Mouse (Mus musculus) intestine, embryonic 16.5 days (tissue): ENCODE measurements at regions not wholly inside any gene's neighbourhood (a gene's known extent, or its start where the extent isn't known, plus 50 kb on each side); places are given as distances from the start of the nearest gene placed in this dataset.

Source experiments
- ATAC-seq: fragments of 200-750 bp; cut with Nextera tagmentation; 2 replicates; pipeline ENCODE4 v1.8.0; 2017; ENCODE audit warnings: moderate TSS enrichment, moderate library complexity
- H3K27ac ChIP-seq: fragments of 300-500 bp; sonication (generic); 2 replicates; pipeline ENCODE4 v1.5.1; 2014; ENCODE audit warnings: mild to moderate bottlenecking, low read length
- H3K27me3 ChIP-seq: fragments of 300-500 bp; sonication (generic); replicated peaks from 2 replicates; pipeline ENCODE4 v1.6.1; 2014; ENCODE audit warnings: low read length, control low read depth, mixed read lengths; ENCODE audit not compliant: control insufficient read depth, insufficient read depth
- H3K36me3 ChIP-seq: fragments of 300-500 bp; sonication (generic); 2 replicates; pipeline ENCODE4 v1.6.1; 2014; ENCODE audit warnings: low read length, control low read depth; ENCODE audit not compliant: control insufficient read depth, insufficient read depth
- H3K4me1 ChIP-seq: fragments of 300-500 bp; sonication (generic); 2 replicates; pipeline ENCODE4 v1.6.1; 2014; ENCODE audit warnings: low read length, control low read depth, mixed read lengths; ENCODE audit not compliant: control insufficient read depth, insufficient read depth
- H3K4me2 ChIP-seq: fragments of 300-500 bp; sonication (generic); 2 replicates; pipeline ENCODE4 v1.6.1; 2014; ENCODE audit warnings: low read depth, low read length, control low read depth
- H3K4me3 ChIP-seq: fragments of 300-500 bp; sonication (generic); 2 replicates; pipeline ENCODE4 v1.5.1; 2014; ENCODE audit warnings: mild to moderate bottlenecking, low read length
- H3K9ac ChIP-seq: fragments of 300-500 bp; sonication (generic); 2 replicates; pipeline ENCODE4 v1.6.1; 2014; ENCODE audit warnings: low read depth, low read length
- H3K9me3 ChIP-seq: fragments of 300-500 bp; sonication (generic); 2 replicates; pipeline ENCODE4 v1.6.1; 2016; ENCODE audit warnings: low read length, control low read depth; ENCODE audit not compliant: control insufficient read depth
- WGBS: fragments of 180-500 bp; shearing (Covaris S2); extraction: QIAGEN DNeasy Blood & Tissue Kit; methylation state at CpG from one replicate; pipeline ENCODE4 v1.1.7; 2014; 5-methylcytosine and 5-hydroxymethylcytosine counted together

DNA sequence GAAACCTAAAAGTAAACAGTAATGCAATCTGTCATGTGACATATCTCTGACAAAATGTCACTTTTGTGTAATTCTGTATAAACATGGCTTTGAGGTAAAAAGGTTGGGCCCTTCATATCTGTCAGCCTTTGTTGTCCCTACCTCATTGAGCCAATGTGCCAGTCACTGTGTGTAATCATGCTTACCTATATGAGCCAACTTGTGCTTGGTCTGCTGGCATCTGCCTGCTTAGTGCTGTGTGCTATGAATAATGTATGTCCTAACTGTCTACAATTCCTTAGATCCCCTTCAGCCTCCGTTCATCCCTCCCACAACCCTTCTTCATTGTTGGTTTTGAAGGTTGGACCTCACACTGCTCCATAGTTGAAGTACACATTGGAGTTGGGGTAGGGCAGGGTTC lies 86.9 kb upstream of the Olig3 start:
- H3K4me3 ChIP-seq = no peak overlapping the region
- H3K27ac ChIP-seq = no peak overlapping the region
- no peak overlapping the region for H3K9ac ChIP-seq
- no peaks in the 10 kb centered on the region for H3K4me1 ChIP-seq
- H3K36me3 ChIP-seq = no peaks in the 10 kb centered on the region
- no peaks in the 10 kb centered on the region for H3K9me3 ChIP-seq
- H3K27me3 ChIP-seq = no peaks in the 10 kb centered on the region
- H3K4me2 ChIP-seq = no peak overlapping the region
- no peak for ATAC-seq
- WGBS = 66% methylated on average over 1 of the region's 1 CpGs

DNA sequence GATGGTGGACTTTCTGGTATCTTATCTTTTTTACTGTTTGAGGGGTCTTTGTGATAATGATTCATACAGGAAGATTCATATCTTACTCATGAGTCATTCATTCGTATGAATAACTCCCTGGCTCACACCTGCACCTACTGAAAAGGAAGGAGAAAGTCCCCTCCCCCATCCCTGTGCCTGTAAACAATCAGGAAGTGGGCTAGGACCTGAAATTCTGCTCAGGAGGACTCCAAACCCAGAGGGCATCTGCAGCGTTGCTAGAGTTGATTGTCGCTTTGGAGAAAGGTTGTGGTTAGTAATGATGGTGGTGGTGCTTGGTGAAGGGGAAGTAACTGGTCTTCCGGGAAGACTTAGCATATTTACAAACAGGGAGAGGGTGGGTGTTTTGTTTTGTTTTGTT lies 88.3 kb upstream of the Olig3 start:
- Histone ChIP-seq H3K27me3 (no peaks in the 10 kb centered on the region), H3K4me1 (no peaks in the 10 kb centered on the region), H3K9ac (no peak overlapping the region), H3K27ac (no peak overlapping the region), H3K9me3 (no peaks in the 10 kb centered on the region), H3K4me2 (no peak overlapping the region), H3K36me3 (no peaks in the 10 kb centered on the region), H3K4me3 (no peak overlapping the region)
- ATAC-seq = no peak
- WGBS = 67% methylated on average over 4 of the region's 4 CpGs

DNA sequence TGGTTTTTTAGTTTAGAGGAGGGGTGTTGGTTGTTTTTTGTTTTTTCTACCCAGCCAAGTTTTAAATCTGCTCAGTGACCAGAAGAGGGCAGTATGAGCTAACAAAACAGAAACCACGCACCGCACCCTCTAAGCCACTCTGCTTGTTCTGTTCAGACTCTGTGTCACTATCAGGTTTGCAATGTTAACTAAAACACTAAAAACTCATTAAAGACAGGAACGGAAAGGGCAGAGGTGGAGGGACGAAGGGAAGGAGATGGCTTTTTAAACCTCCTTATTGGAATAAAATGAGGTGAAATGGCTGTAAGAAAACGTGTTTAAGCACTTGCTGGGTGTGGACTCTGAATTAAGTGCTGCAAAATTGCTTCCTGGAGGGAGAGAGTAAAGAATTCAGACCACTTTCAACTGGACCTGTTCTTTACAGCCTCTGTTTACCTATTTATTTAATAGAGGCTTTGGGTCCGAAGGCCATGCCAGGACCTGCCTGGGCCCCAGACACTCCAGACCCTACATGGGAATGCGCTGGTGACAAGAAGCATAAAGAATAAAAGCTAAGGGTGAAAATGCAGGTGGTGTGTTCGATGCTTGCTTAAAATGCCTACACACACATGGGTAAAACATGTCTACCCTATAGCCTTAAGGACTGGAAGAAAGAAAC lies 116.1 kb upstream of the Olig3 start:
- H3K4me1 ChIP-seq = no peaks in the 10 kb centered on the region
- no peak overlapping the region for H3K9ac ChIP-seq
- no peak overlapping the region for H3K27ac ChIP-seq
- ATAC-seq = peak; percentile 67; the same call in 1 of the 2 replicates
- 29% methylated on average over 8 of the region's 8 CpGs for WGBS
- H3K9me3 ChIP-seq = no peaks in the 10 kb centered on the region
- H3K4me3 ChIP-seq = no peak overlapping the region
- H3K36me3 ChIP-seq = no peaks in the 10 kb centered on the region
- no peaks in the 10 kb centered on the region for H3K27me3 ChIP-seq
- H3K4me2 ChIP-seq = 0 out of 2 replicates have a peak overlapping the region, but pooled peaks have one; percentile 32

DNA sequence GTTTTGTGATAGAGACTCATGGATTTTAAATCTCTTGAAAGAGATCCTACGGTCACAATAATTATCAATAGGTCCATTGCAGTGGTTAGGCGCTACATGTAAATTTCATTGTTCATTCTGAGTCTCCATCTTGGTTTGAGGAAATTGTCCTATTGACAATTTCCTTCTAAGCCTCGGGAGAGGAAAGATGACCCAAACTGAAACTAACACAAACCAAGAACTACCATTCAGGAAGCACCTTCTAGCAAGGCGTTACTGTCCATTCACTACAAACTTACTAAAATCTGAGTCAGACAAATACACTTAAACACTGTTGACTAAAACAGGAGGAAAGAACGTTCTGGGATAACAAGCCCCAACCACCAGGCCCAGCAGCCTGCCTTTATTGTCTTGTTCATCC lies 140.1 kb upstream of the Olig3 start:
- no peak overlapping the region for H3K27ac ChIP-seq
- WGBS = 85% methylated on average over 5 of the region's 5 CpGs
- H3K9me3 ChIP-seq = no peaks in the 10 kb centered on the region
- no peaks in the 10 kb centered on the region for H3K36me3 ChIP-seq
- H3K4me1 ChIP-seq = no peaks in the 10 kb centered on the region
- H3K9ac ChIP-seq = no peak overlapping the region
- H3K27me3 ChIP-seq = no peaks in the 10 kb centered on the region
- H3K4me3 ChIP-seq = no peak overlapping the region
- ATAC-seq = no peak
- no peak overlapping the region for H3K4me2 ChIP-seq

DNA sequence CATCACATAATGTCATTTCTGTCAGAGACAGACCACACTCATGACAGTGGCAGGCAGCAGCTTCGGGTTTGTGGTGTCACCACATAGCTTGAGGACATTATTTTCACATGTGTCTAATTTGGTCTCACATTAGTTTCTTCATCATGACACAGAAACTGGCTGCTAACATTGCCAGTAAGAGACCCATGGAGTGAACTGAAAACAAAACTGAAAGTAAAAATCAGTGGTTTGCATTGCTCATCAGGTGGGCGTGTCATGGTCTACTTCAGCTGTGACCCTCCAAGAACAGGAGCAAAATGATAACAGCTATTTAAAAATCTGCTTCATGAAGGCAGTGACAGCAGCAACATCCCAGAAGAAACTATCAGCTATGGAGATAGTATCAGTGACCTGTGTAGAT lies 146.6 kb upstream of the Olig3 start:
- no peaks in the 10 kb centered on the region for H3K27me3 ChIP-seq
- H3K4me2 ChIP-seq = no peak overlapping the region
- no peaks in the 10 kb centered on the region for H3K9me3 ChIP-seq
- no peaks in the 10 kb centered on the region for H3K36me3 ChIP-seq
- no peak overlapping the region for H3K9ac ChIP-seq
- ATAC-seq = no peak
- no peak overlapping the region for H3K27ac ChIP-seq
- WGBS = 87% methylated on average over 2 of the region's 2 CpGs
- H3K4me3 ChIP-seq = no peak overlapping the region
- no peaks in the 10 kb centered on the region for H3K4me1 ChIP-seq

DNA sequence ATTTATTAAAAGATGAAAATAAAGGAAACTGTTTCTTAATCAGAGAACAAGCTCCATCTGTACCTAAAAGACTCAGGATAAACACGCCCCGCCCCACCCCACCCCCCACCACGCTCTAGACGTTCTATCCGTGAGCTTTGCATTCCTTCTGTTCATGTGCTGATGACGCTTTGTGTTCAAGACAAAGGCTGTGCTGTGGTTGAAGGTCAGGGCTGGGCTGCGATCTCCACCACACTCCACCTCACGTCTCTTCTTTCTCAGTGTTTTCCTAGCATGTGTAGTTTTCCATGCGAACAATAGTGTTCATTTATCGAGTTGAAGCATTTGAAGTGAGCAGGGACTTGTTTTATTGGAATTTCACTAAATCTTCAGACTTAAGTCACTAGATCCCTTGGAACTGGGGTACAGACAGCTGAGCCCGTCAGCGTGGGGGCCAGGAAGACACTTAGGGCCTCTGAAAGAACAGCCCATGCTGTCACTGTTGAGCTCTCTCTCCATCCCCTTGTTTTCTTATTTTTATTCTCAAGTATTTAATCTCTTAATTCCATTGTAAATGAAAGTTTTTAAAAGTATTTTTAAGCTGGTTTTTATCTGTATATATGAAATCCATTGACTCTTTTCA lies 148.1 kb upstream of the Olig3 start:
- no peaks in the 10 kb centered on the region for H3K9me3 ChIP-seq
- H3K4me1 ChIP-seq = no peaks in the 10 kb centered on the region
- no peaks in the 10 kb centered on the region for H3K36me3 ChIP-seq
- WGBS = 30% methylated on average over 12 of the region's 12 CpGs
- H3K27ac ChIP-seq = no peak overlapping the region
- no peak for ATAC-seq
- no peaks in the 10 kb centered on the region for H3K27me3 ChIP-seq
- no peak overlapping the region for H3K9ac ChIP-seq
- no peak overlapping the region for H3K4me2 ChIP-seq
- no peak overlapping the region for H3K4me3 ChIP-seq

DNA sequence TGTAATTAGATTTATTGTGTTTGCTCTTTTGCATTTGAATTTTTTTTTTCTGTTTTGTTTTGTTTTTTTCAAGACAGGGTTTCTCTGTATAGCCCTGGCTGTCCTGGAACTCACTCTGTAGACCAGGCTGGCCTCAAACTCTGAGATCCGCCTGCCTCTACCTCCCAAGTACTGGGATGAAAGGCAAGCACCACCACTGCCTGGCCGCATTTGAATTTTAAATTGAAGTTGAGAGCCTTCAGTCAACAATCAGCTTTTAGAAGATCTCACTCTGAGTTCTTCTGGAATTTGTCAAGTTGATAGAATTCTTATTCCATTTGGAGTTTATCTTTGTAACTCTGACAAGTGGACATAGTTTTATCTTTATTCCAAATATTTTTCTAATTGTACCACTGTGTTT lies 148.8 kb upstream of the Olig3 start:
- H3K36me3 ChIP-seq = no peaks in the 10 kb centered on the region
- no peak overlapping the region for H3K4me2 ChIP-seq
- no peaks in the 10 kb centered on the region for H3K9me3 ChIP-seq
- WGBS = 81% methylated on average over 2 of the region's 2 CpGs
- H3K4me1 ChIP-seq = no peaks in the 10 kb centered on the region
- no peak overlapping the region for H3K4me3 ChIP-seq
- no peak for ATAC-seq
- H3K9ac ChIP-seq = no peak overlapping the region
- H3K27me3 ChIP-seq = no peaks in the 10 kb centered on the region
- no peak overlapping the region for H3K27ac ChIP-seq

DNA sequence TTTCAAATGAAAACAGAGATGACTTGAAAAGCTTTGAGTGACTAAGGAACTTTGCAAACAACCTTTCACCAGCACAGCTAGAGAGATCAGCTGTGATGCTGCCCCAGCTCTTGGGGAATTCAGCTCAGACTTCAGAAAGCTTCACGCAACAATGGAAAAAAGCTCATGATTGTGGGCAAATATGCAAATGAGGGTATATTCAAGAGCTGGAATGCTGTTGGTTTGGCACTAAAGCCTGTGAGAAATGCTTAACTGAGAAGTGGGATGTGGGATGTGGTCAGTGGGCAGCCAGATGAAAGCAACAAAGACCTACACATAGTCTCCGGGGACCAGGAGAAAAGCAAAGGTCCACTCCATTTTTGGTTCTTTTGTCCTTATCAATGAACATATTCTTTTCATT lies 156.0 kb upstream of the Olig3 start:
- H3K27ac ChIP-seq = no peak overlapping the region
- no peaks in the 10 kb centered on the region for H3K9me3 ChIP-seq
- H3K9ac ChIP-seq = no peak overlapping the region
- H3K36me3 ChIP-seq = no peaks in the 10 kb centered on the region
- no peak overlapping the region for H3K4me3 ChIP-seq
- no peak overlapping the region for H3K4me2 ChIP-seq
- no peaks in the 10 kb centered on the region for H3K27me3 ChIP-seq
- WGBS = 84% methylated on average over 2 of the region's 2 CpGs
- H3K4me1 ChIP-seq = no peaks in the 10 kb centered on the region
- no peak for ATAC-seq

DNA sequence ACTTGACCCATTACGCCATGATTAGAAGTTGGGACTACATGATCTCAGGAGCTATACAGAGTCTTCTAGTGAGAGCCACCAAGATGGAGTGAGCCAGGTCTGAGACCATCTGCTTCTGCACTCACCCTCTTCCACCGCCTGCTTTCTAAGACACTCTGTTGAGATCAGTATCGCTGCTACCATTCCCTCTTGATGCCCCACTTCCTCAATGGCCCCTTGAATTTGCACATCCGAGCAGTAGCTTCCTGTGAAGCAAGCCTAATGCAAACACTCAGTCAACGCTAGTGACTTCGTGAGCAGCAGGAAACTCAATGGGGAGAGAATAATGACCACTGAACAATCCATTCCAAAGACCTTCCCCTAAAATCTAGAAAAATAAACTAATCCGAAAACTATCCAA lies 160.7 kb upstream of the Olig3 start:
- no peak for ATAC-seq

DNA sequence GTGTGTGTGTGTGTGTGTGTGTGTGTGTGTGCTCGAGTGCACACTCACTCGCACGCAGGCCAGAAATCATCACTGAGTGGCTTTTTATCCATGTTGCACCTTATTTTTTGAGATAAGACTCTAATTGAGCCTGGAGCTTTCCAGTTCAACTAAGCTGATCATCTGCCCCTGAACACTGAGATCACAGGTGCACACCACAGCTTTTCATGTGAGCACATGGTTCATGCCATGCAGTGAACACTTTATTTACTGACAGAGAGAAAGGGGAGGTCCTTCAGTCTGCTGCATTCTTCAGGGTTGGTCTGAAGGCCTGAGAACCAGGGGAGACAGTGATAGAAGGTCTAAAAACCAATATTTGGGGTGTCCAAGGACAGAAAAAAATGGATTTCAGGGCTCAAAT lies 161.7 kb upstream of the Olig3 start:
- 84% methylated on average over 3 of the region's 3 CpGs for WGBS
- H3K4me3 ChIP-seq = no peak overlapping the region
- no peaks in the 10 kb centered on the region for H3K36me3 ChIP-seq
- no peak overlapping the region for H3K27ac ChIP-seq
- H3K9me3 ChIP-seq = no peaks in the 10 kb centered on the region
- no peak for ATAC-seq
- peaks cover 5% of the 10 kb centered on the region for H3K4me1 ChIP-seq
- H3K9ac ChIP-seq = no peak overlapping the region
- H3K27me3 ChIP-seq = no peaks in the 10 kb centered on the region
- H3K4me2 ChIP-seq = no peak overlapping the region

More for the DNA sequence above, 160.7 kb upstream of the Olig3 start:
- H3K9ac ChIP-seq = no peak overlapping the region
- H3K4me3 ChIP-seq = no peak overlapping the region
- peaks cover 5% of the 10 kb centered on the region for H3K4me1 ChIP-seq
- 66% methylated on average over 7 of the region's 7 CpGs for WGBS
- H3K27ac ChIP-seq = no peak overlapping the region
- no peaks in the 10 kb centered on the region for H3K36me3 ChIP-seq
- H3K4me2 ChIP-seq = no peak overlapping the region
- H3K9me3 ChIP-seq = no peaks in the 10 kb centered on the region
- no peaks in the 10 kb centered on the region for H3K27me3 ChIP-seq
